Mouse (Mus musculus) granulocyte monocyte progenitor cell, adult 5-6 weeks (primary cell): Measurements from ENCODE around the gene Cenpk. TPM values are rescaled to one million over a fixed set of nuclear protein-coding genes. Genes with fewer than 3 reads are reported as not detected.

ENCODE experiments used
- total RNA-seq, 2 experiments: library from RNA; stranded (forward) in 1 of 2; stranded (reverse) in 1 of 2; fragments of 200-712, 200-1000 nt in 1 of 2; fragments of >200 nt in 1 of 2; fragmentation: Nextera tagmentation in 1 of 2; gene quantifications; 2 replicates each; pipeline ENCODE4 v1.2.3; 2014 to 2017

Gene Cenpk
- total RNA-seq, 2 experiments from 2014 or later = 45.5 to 92.4 TPM

Other genes starting within 250 kb of the Cenpk start
- gene Nln, start 119.0 kb upstream of the Cenpk start, total RNA-seq (2014; fragmentation: Nextera tagmentation) = 27.8 and 45.8 TPM in 2 replicates
- 33.5 and 36.5 TPM in 2 replicates for gene Nln, start 119.0 kb upstream of the Cenpk start, total RNA-seq (2017)
- not detected in 2 replicates for gene Sgtb, start 118.9 kb upstream of the Cenpk start, total RNA-seq (2014; fragmentation: Nextera tagmentation)
- gene Sgtb, start 118.9 kb upstream of the Cenpk start, total RNA-seq (2017) = 0.26 TPM in 1 of 2 replicates, not detected in the other
- gene Trappc13, start 50.1 kb upstream of the Cenpk start, total RNA-seq (2014; fragmentation: Nextera tagmentation) = 53.1 and 62.4 TPM in 2 replicates
- 66.5 and 73.9 TPM in 2 replicates for gene Trappc13, start 50.1 kb upstream of the Cenpk start, total RNA-seq (2017)
- gene Trim23, start 49.8 kb upstream of the Cenpk start, total RNA-seq (2014; fragmentation: Nextera tagmentation) = 8.5 and 10.0 TPM in 2 replicates
- gene Trim23, start 49.8 kb upstream of the Cenpk start, total RNA-seq (2017) = 19.3 and 30.5 TPM in 2 replicates
- gene Ppwd1, start 232 bp downstream of the Cenpk start, total RNA-seq (2014; fragmentation: Nextera tagmentation) = 28.0 and 32.5 TPM in 2 replicates
- gene Ppwd1, start 232 bp downstream of the Cenpk start, total RNA-seq (2017) = 37.9 and 44.2 TPM in 2 replicates
- gene Adamts6, start 59.2 kb downstream of the Cenpk start, total RNA-seq (2014; fragmentation: Nextera tagmentation) = 1.5 and 2.0 TPM in 2 replicates
- gene Adamts6, start 59.2 kb downstream of the Cenpk start, total RNA-seq (2017) = 2.5 and 3.8 TPM in 2 replicates